Mouse (Mus musculus) myocyte (in vitro differentiated cells): ENCODE measurements around the gene Gbx2.

ENCODE experiments used
- CEBPB ChIP-seq: IDR thresholded peaks from 2 replicates; pipeline ENCODE4 v1.6.1; 2011; ENCODE audit warnings: mild to moderate bottlenecking, moderate library complexity; ENCODE audit not compliant: poor library complexity, insufficient read depth, severe bottlenecking
- E2F4 ChIP-seq: IDR thresholded peaks from one replicate; pipeline ENCODE4 v1.6.1; 2011; ENCODE audit warnings: mild to moderate bottlenecking, control low read depth, moderate library complexity; ENCODE audit not compliant: insufficient read depth
- MAX ChIP-seq: IDR thresholded peaks from one replicate; pipeline ENCODE4 v1.6.1; 2011; ENCODE audit warnings: low read depth, mild to moderate bottlenecking, control low read depth
- MYOG ChIP-seq, 3 experiments: IDR thresholded peaks; one replicate each; pipeline ENCODE4 v1.6.1; 2011; ENCODE audit warnings: control low read depth in 2 of 3, low read depth in 2 of 3, mild to moderate bottlenecking in 2 of 3; ENCODE audit not compliant: insufficient read length in 2 of 3, control insufficient read depth in 1 of 3, insufficient read depth in 1 of 3
- POLR2A ChIP-seq: IDR thresholded peaks from one replicate; pipeline ENCODE4 v1.6.1; 2011; ENCODE audit warnings: low read depth, mild to moderate bottlenecking, control low read depth, moderate library complexity; ENCODE audit not compliant: insufficient read length
- POLR2AphosphoS2 ChIP-seq: IDR thresholded peaks from one replicate; pipeline ENCODE4 v1.6.1; 2011; ENCODE audit warnings: low read depth, control low read depth; ENCODE audit not compliant: insufficient read length
- REST ChIP-seq: IDR thresholded peaks from one replicate; pipeline ENCODE4 v1.6.1; 2011; ENCODE audit warnings: mild to moderate bottlenecking, control low read depth, moderate library complexity; ENCODE audit not compliant: insufficient read depth, insufficient read length
- TCF12 ChIP-seq: IDR thresholded peaks from one replicate; pipeline ENCODE4 v1.6.1; 2011; ENCODE audit warnings: mild to moderate bottlenecking, control low read depth; ENCODE audit not compliant: poor library complexity, insufficient read depth, severe bottlenecking
- TCF3 ChIP-seq: IDR thresholded peaks from one replicate; pipeline ENCODE4 v1.6.1; 2011; ENCODE audit warnings: low read depth, control low read depth; ENCODE audit not compliant: insufficient read length
- USF1 ChIP-seq: IDR thresholded peaks from one replicate; pipeline ENCODE4 v1.6.1; 2011; ENCODE audit warnings: low read depth, mild to moderate bottlenecking, control low read depth, moderate library complexity

GRCm38 (mm10) chr1:89962092-89962491, 31.1 kb upstream of the Gbx2 start:
- TF ChIP-seq POLR2A (no peak), MAX (no peak), POLR2AphosphoS2 (no peak), E2F4 (no peak), USF1 (no peak), CEBPB (no peak), REST (no peak), MYOG (IDR thresholded peaks at IDR 0.05; ENCODE audit: control insufficient read depth in 1 of 3, insufficient read depth in 1 of 3, insufficient read length in 2 of 3, low read depth in 2 of 3) (no peak), TCF12 (no peak), TCF3 (no peak)
